Mouse (Mus musculus): ENCODE data around the gene Galnt9. TPM values are rescaled to one million over a fixed set of nuclear protein-coding genes. Genes with fewer than 3 reads are reported as not detected.

Gene Galnt9
- polyA plus RNA-seq, 1 experiment from 2014 or later: 0.05 TPM

DNA sequence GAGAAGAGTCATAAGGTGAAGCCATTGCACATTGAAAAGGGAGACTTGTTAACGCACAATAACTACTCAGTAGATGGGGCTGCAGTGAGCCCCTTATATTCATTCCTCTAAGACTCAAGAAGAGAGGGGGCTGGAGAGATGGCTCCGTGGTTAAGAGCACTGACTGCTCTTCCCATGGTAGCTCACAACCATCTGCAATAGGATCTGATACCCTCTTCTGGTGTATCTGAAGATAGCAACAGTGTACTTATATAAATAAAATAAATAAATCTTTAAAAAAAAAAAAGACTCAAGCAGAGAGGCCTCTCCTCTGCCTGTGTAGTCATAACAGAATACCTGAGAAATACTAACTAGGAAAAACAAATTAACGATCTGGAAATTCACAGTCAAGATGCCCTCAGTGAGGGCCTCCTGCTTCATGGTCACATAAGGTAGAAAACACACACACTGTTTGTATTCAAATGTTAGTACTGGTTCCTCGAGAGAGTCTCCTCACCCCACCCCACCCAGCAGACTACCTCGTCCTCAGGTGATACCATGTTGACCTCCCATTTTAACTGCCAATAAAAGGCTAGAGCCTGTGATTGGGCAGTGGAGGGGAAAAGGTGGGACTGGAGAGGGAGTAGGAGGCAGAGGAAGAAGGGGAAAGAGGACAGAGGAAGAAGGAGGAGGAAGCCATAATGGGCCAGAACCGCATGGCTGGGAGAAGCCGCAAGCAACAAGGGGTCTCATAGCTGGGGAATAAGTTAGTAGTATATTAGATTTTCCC lies 94.3 kb downstream of the Galnt9 start:
- no peak overlapping the region for H3K4me3 ChIP-seq
- 74% methylated on average over 7 of the region's 7 CpGs for WGBS

DNA sequence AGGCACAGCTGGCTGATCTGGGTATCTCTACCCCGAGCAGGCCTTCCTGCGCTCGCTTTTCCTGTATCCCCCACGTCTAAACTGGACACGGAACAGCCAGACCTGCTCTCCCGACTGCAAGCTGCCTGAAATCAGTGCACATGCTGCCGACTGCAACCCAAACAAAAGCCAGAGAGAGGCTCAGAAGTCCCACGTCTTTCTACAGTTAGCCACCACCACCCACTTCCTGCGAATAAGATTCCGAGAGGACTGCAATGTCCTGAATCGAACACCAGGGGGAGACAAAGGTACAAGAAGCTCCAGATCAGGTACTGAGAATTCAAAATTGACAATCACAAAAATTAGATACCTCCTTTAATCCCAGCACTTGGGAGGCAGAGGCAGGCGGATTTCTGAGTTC lies 95.3 kb downstream of the Galnt9 start:
- ATAC-seq (replicated peaks; ENCODE audit: insufficient number of reproducible peaks, insufficient read depth, low FRiP score, low read depth): no peak

More for the DNA sequence above, 94.3 kb downstream of the Galnt9 start:
- Histone ChIP-seq H3K4me2 (no peak overlapping the region), H3K36me3 (no peaks in the 10 kb centered on the region), H3K27me3 (peaks cover 18% of the 10 kb centered on the region), H3K9me3 (replicated peaks) (no peaks in the 10 kb centered on the region), H3K27ac (no peak overlapping the region), H3K4me1 (replicated peaks) (no peaks in the 10 kb centered on the region), H3K9ac (no peak overlapping the region)
- no peak for ATAC-seq (replicated peaks; ENCODE audit: insufficient number of reproducible peaks, insufficient read depth, low FRiP score, low read depth)

DNA sequence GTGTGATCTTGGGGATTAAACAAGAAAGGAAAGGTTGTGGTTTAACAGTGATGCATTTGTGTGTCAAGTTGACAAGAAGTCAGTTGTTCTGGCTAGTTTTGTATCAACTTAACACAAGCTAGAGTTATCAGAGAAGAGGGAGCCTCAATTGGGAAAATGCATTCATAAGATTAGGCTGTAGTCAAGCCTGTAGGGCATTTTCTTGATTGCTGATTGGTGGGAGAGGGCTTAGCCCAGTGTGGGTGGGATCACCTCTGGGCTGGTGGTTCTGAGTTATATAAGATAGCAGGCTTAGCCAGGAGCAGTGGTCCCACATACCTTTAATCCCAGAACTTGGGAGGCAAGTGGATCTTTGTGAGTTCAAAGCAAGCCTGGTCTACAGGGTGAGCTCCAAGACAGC lies 102.2 kb downstream of the Galnt9 start:
- no peak overlapping the region for H3K4me2 ChIP-seq
- H3K36me3 ChIP-seq: peaks cover 57% of the 10 kb centered on the region
- no peaks in the 10 kb centered on the region for H3K4me1 ChIP-seq (replicated peaks)
- no peak overlapping the region for H3K4me3 ChIP-seq
- no peak overlapping the region for H3K9ac ChIP-seq
- H3K27me3 ChIP-seq: no peaks in the 10 kb centered on the region
- H3K9me3 ChIP-seq (replicated peaks): no peaks in the 10 kb centered on the region
- ATAC-seq (replicated peaks; ENCODE audit: insufficient number of reproducible peaks, insufficient read depth, low FRiP score, low read depth): no peak
- H3K27ac ChIP-seq: no peak overlapping the region

More for the DNA sequence above, 95.3 kb downstream of the Galnt9 start:
- Histone ChIP-seq H3K9me3 (replicated peaks) (no peaks in the 10 kb centered on the region), H3K27me3 (peaks cover 12% of the 10 kb centered on the region), H3K36me3 (no peaks in the 10 kb centered on the region), H3K4me3 (no peak overlapping the region), H3K4me1 (replicated peaks) (no peaks in the 10 kb centered on the region), H3K4me2 (peak overlapping the region; percentile 48), H3K27ac (no peak overlapping the region), H3K9ac (no peak overlapping the region)
- WGBS: 17% methylated on average over 12 of the region's 12 CpGs

DNA sequence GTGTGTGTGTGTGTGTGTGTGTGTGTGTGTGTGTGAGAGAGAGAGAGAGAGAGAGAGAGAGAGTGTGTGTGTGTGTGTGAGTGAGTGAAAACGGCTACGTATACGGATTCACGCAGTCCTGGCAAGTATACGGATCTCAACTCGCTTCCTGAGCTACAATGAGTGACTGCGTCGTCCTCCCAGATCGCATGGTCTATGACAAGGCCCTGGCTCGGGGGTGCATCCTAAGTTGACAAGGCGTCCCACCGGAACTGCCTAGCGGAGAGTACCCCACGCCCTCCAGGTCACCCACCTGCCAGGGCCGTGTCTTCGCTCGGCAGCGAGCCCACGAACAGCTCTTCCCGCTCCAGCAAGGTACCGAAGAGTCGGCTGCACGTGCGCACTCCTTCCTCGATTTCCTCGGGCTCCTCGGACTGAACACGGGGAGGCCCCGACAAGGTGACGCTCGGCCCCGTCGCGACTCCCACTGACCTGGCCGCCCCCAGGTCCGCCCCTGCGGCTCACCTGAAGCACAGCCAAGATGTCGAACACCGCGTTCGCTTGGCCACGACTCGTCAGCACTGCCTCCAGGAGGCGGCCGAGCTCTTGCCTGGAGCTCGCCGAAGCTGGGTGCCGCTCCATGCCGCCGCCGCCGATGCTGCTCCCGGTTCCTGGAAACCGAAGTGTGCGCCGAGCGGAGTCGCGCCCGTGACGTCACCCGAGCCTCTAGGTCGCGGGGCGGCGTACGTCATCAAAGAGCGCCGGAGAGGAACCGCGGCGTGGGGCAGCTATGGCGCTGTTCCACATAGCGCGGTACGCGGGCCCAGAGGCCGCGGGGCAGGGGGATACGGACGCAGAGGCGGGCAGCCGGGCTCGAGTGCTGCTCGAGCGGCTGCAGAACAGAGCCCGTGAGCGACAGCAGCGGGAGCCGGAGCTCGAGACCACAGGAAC lies 108.8 kb downstream of the Galnt9 start, which contains the start of the genes Noc4l and Ddx51:
Noc4l (minus strand) TSS at position 699 of the 930 bp plus-strand sequence.
Ddx51 (plus strand) TSS at position 733 of the 930 bp plus-strand sequence.
- H3K4me2 ChIP-seq: peak within 1 kb of the TSS; percentile 98
- peak within 1 kb of the TSS; percentile 85 for H3K4me3 ChIP-seq
- peak; percentile 88 for ATAC-seq (replicated peaks; ENCODE audit: insufficient number of reproducible peaks, insufficient read depth, low FRiP score, low read depth)
- peak within 1 kb of the TSS; percentile 93 for H3K9ac ChIP-seq
- peaks cover 71% of the 10 kb centered on the region for H3K36me3 ChIP-seq
- no peak within 1 kb of the TSS for H3K27ac ChIP-seq
- no peaks in the 10 kb centered on the region for H3K27me3 ChIP-seq
- no peaks in the 10 kb centered on the region for H3K9me3 ChIP-seq (replicated peaks)
- peaks cover 16% of the 10 kb centered on the region for H3K4me1 ChIP-seq (replicated peaks)
- 1% methylated on average over 91 of the region's 91 CpGs for WGBS

DNA sequence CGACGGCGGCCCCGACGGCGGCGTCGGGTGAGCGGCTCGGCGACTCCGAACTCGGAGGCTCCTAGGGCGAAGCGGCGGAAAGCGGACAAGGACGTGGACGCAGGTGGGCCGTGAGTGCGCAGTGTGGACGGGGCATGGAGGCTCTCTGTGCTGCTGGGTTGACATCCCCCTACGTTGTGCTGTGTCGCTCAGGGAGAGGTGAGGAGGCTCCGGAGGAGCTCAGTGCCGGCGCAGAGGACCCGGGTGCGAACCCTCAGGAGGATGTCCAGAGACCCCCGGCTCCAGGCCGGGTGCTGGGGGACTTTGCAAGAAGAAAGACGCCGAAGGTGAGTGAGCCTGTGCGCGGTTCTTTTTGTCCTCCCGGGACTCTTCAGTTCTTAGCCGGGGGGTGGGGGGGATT lies 109.5 kb downstream of the Galnt9 start:
- no peaks in the 10 kb centered on the region for H3K9me3 ChIP-seq (replicated peaks)
- H3K27ac ChIP-seq: no peak overlapping the region
- peak; percentile 37; the same call in 1 of the 2 replicates for ATAC-seq (replicated peaks; ENCODE audit: insufficient number of reproducible peaks, insufficient read depth, low FRiP score, low read depth)
- peaks cover 16% of the 10 kb centered on the region for H3K4me1 ChIP-seq (replicated peaks)
- H3K27me3 ChIP-seq: no peaks in the 10 kb centered on the region
- peak overlapping the region; percentile 98 for H3K4me2 ChIP-seq
- peaks cover 71% of the 10 kb centered on the region for H3K36me3 ChIP-seq
- H3K9ac ChIP-seq: peak overlapping the region; percentile 93
- under 1% methylated on average over 37 of the region's 37 CpGs for WGBS
- H3K4me3 ChIP-seq: peak overlapping the region; percentile 85

DNA sequence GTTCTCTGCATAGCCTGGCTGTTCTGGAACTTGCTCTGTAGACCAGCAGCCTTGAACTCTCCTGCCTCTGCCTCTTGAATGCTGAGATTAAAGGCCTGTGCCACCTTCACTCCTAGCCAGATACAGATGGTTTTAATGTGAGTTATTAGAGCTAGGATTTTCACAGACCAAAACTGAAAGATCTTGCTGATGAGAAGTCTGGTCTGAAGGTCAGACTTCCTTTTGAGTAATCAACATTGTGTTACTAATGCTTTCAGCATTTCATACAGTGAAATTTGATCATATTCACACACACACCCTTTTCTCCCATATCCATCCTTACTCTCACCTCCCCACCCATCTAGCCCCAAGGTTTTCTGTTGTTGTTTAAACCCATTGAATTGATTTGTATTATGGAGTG lies 115.5 kb downstream of the Galnt9 start:
- Histone ChIP-seq H3K9ac (no peak overlapping the region), H3K4me3 (no peak overlapping the region), H3K9me3 (replicated peaks) (no peaks in the 10 kb centered on the region), H3K27ac (no peak overlapping the region), H3K36me3 (peaks cover 72% of the 10 kb centered on the region), H3K27me3 (no peaks in the 10 kb centered on the region), H3K4me1 (replicated peaks) (no peaks in the 10 kb centered on the region), H3K4me2 (no peak overlapping the region)
- ATAC-seq (replicated peaks; ENCODE audit: insufficient number of reproducible peaks, insufficient read depth, low FRiP score, low read depth): no peak

DNA sequence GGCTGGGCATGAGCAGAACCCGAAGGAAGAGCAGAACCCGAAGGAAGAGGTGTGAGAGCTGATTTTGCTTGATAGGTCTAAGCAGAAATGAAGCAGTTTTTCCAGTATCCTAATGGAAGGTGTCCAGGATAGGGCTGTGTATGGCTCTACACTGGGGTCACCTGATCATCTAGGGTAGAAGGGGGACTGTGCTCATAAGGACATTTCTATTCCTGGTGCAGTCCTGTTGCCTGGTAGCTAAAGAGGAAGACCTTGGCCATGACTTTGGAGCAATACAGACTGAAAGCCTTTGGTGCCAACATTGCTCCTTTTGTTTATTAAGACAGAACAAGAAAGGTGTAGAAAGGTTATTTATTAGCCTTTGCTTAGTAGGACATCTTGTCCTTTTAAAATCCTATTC lies 119.9 kb downstream of the Galnt9 start:
- Histone ChIP-seq H3K27me3 (no peaks in the 10 kb centered on the region), H3K27ac (no peak overlapping the region), H3K9ac (no peak overlapping the region), H3K4me2 (no peak overlapping the region), H3K36me3 (peaks cover 72% of the 10 kb centered on the region), H3K4me1 (replicated peaks) (no peaks in the 10 kb centered on the region), H3K4me3 (no peak overlapping the region), H3K9me3 (replicated peaks) (no peaks in the 10 kb centered on the region)
- WGBS: 92% methylated on average over 2 of the region's 2 CpGs
- ATAC-seq (replicated peaks; ENCODE audit: insufficient number of reproducible peaks, insufficient read depth, low FRiP score, low read depth): no peak

DNA sequence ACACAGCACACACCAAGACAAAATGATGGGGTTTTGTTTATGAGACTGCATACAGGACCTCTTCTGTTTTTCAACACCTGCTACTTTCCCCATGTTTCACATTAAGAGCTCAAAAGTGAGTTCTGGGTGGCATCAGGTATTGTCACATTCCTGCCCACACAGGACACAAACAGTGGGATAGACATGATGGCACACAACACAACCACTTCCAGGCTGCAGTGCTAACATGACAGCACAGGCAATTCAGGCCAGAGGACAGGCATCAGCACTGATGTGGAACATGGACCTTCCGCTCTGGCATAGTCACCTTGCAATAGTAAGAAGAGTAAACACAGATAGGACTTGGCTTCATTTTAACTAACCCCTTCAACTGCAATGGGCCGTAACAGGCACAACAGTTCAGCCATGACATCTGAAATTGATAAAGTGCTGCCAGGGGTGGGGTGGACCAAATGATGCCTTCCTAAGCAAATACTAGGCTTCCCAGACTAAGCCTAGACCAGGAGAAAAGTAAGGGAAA lies 120.7 kb downstream of the Galnt9 start:
- H3K9me3 ChIP-seq (replicated peaks): no peaks in the 10 kb centered on the region
- WGBS: 95% methylated on average over 2 of the region's 2 CpGs
- H3K4me1 ChIP-seq (replicated peaks): no peaks in the 10 kb centered on the region
- ATAC-seq (replicated peaks; ENCODE audit: insufficient number of reproducible peaks, insufficient read depth, low FRiP score, low read depth): no peak
- peaks cover 73% of the 10 kb centered on the region for H3K36me3 ChIP-seq
- no peak overlapping the region for H3K4me2 ChIP-seq
- H3K27ac ChIP-seq: no peak overlapping the region
- H3K4me3 ChIP-seq: no peak overlapping the region
- H3K27me3 ChIP-seq: no peaks in the 10 kb centered on the region
- no peak overlapping the region for H3K9ac ChIP-seq

DNA sequence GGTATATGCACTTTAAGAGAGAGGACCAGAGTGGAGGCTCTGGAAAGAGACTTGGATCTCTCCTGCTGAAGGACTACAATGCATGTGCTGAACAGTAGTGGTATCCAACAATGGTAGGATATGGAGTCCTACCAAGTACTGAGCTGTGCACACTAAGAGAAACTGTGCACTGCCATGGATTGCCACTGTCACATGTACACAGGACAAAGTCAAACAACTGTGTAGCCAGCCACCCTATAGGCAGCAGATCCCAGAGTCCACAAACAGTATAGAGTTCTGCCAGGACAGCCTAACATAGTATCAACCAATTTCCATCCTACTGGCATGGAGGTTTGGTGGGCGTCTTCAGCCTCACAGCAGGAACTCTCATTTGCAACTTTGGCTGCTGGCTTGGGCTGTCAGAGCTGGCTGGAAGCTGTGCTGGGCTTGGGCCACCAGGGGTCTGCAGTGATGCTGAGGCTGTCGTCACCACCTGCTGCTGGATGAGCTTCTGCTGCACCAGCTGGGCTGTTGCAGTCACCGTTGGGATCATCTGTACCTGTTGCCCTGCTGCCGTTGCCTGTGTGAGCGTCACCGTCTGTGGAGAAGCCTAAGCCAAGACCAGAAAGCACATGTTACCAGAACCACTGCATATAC lies 121.4 kb downstream of the Galnt9 start:
- Histone ChIP-seq H3K27me3 (no peaks in the 10 kb centered on the region), H3K9ac (no peak overlapping the region), H3K4me3 (no peak overlapping the region), H3K36me3 (peaks cover 81% of the 10 kb centered on the region), H3K27ac (no peak overlapping the region), H3K4me1 (replicated peaks) (no peaks in the 10 kb centered on the region), H3K4me2 (no peak overlapping the region), H3K9me3 (replicated peaks) (no peaks in the 10 kb centered on the region)
- 59% methylated on average over 6 of the region's 6 CpGs for WGBS
- no peak for ATAC-seq (replicated peaks; ENCODE audit: insufficient number of reproducible peaks, insufficient read depth, low FRiP score, low read depth)

All from heart, embryonic 15.5 days (tissue).